Mouse (Mus musculus): Measurements from ENCODE around the gene Ccdc73. TPM values are rescaled to one million over a fixed set of nuclear protein-coding genes. Genes with fewer than 3 reads are reported as not detected.

Gene Ccdc73
- polyA plus RNA-seq, 1 experiment from 2014 or later, result 5.8 TPM

DNA sequence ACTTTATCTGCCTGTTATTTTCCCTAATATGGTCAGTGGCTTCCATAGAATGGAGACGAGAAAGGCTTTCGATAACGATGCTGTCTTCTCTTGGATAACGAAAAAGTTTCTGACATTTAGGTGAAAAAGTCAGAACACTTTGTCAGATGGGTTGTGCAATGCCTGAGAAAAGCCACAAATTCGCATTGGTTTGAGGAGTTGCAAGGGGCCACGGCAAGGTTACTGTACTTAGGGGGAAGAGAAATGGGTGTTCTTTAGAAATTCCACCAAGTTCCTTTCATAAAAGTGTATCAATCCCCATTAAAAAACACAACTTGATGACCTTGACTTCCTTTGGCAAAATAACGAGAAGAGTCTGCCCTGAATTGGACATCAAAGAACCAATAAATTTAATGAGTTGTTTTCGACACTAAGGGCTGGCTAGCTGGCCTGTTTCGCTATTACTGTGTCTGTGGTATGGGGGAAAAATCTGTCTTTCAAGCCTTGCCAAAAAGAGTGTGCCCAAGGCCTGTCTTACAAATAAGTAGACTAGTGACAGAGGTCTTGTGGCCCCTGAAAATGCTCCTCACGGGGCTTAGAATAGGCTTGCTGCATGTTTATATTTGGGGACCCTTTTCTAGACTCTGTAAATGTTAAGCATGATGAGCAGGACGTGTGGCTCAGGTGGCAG lies 168.9 kb downstream of the Ccdc73 start:
- DNase-seq, result peak; percentile 23
- Histone ChIP-seq H3K4me2 (no peak overlapping the region), H3K9ac (no peak overlapping the region), H3K4me3 (ENCODE audit: low read depth, low read length) (no peak overlapping the region), H3K36me3 (ENCODE audit: insufficient read depth) (no peaks in the 10 kb centered on the region), H3K4me1 (ENCODE audit: insufficient read depth) (no peaks in the 10 kb centered on the region), H3K27me3 (ENCODE audit: insufficient read depth, low read length) (no peaks in the 10 kb centered on the region), H3K9me3 (ENCODE audit: low read depth, low read length) (no peaks in the 10 kb centered on the region), H3K27ac (ENCODE audit: low read depth) (no peak overlapping the region)
- 0 out of 2 replicates have a peak, but pooled peaks have one; percentile 8 for ATAC-seq (ENCODE audit: insufficient read depth)
- 52% methylated on average over 11 of the region's 11 CpGs for WGBS
- no peak for TF ChIP-seq CTCF (IDR thresholded peaks at IDR 0.05; ENCODE audit: low read depth)

DNA sequence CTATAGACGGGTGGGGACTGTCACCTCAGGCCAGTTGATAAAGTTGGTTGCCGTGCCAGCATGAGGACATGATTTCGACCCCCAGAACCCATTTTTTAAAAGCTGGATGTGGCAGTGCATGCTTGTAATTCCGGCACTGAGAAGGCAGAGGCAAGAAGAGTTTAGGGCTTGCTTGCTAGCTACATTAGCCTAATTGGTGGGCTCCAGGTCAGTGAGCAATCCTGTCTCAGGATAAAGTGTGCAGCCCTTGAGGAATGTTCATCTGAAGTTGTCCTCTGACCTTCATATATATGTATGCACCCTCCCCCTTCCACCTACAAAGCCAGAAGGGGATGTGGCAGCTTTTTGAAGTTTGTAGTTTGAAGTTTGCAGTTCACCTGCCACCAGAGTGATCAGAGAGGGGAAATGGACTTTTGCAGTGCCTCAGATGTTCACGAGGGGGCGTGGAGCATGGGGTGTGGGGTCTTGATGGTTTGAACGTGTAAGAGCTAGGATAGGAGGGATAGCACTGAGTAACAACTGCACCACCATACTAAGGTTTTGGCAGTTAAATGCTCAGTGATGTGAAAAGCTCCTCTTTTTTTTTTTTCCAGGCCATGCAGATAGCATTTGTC lies 170.5 kb downstream of the Ccdc73 start:
- WGBS, result 72% methylated on average over 7 of the region's 7 CpGs
- no peak for DNase-seq

DNA sequence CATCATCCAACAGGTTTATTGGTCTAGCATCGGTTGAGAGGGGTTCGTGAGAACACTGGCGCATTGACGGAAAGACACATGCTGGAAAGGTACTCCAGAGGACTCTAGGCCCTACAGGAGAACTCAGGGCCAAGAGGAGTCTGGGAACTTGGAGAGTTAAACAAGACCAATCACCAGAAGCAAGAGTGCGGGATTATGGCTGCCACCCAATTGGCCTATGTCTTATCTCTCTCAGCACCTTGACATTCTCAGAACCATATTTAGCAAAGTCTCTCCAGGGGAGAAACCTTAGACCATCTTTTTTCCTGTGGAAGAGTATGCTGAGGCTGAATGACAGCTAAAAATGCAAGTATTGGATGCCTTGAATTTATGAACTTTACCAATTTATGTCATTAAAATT lies 171.3 kb downstream of the Ccdc73 start:
- 90% methylated on average over 5 of the region's 5 CpGs for WGBS

More for the DNA sequence above, 170.5 kb downstream of the Ccdc73 start:
- no peaks in the 10 kb centered on the region for H3K36me3 ChIP-seq (ENCODE audit: insufficient read depth)
- H3K9me3 ChIP-seq (ENCODE audit: low read depth, low read length), result no peaks in the 10 kb centered on the region
- no peak for TF ChIP-seq CTCF (IDR thresholded peaks at IDR 0.05; ENCODE audit: low read depth)
- H3K4me1 ChIP-seq (ENCODE audit: insufficient read depth), result no peaks in the 10 kb centered on the region
- no peak for ATAC-seq (ENCODE audit: insufficient read depth)
- no peak overlapping the region for H3K27ac ChIP-seq (ENCODE audit: low read depth)
- H3K4me2 ChIP-seq, result no peak overlapping the region
- H3K4me3 ChIP-seq (ENCODE audit: low read depth, low read length), result no peak overlapping the region
- H3K9ac ChIP-seq, result no peak overlapping the region
- H3K27me3 ChIP-seq (ENCODE audit: insufficient read depth, low read length), result no peaks in the 10 kb centered on the region

DNA sequence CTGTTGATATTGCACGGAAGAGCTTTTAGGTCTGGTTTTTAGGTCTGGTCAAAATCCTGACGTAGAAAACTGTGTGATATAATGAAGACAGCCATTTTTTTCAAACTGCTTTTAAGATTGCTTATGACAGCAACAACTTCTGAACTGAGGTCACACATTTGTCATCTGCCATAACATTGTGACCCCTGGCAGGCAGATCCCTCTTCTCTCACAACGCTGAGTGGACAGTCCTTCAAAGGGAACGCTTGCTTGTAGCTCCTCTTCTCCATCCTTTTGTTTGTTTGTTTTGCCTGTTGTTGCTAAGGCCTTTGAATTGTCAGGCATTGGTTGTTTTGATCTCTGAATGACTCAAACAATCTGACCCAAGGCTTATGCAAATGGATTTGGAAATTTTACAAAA lies 173.3 kb downstream of the Ccdc73 start:
- Histone ChIP-seq H3K4me1 (ENCODE audit: insufficient read depth) (no peaks in the 10 kb centered on the region), H3K9me3 (ENCODE audit: low read depth, low read length) (no peaks in the 10 kb centered on the region), H3K9ac (no peak overlapping the region), H3K27ac (ENCODE audit: low read depth) (no peak overlapping the region), H3K36me3 (ENCODE audit: insufficient read depth) (no peaks in the 10 kb centered on the region), H3K4me2 (no peak overlapping the region), H3K27me3 (ENCODE audit: insufficient read depth, low read length) (no peaks in the 10 kb centered on the region), H3K4me3 (ENCODE audit: low read depth, low read length) (no peak overlapping the region)
- ATAC-seq (ENCODE audit: insufficient read depth), result no peak
- TF ChIP-seq CTCF (IDR thresholded peaks at IDR 0.05; ENCODE audit: low read depth), result no peak
- 48% methylated on average over 4 of the region's 4 CpGs for WGBS
- DNase-seq, result no peak

More for the DNA sequence above, 171.3 kb downstream of the Ccdc73 start:
- TF ChIP-seq CTCF (IDR thresholded peaks at IDR 0.05; ENCODE audit: low read depth), result no peak
- Histone ChIP-seq H3K36me3 (ENCODE audit: insufficient read depth) (no peaks in the 10 kb centered on the region), H3K9me3 (ENCODE audit: low read depth, low read length) (no peaks in the 10 kb centered on the region), H3K27me3 (ENCODE audit: insufficient read depth, low read length) (no peaks in the 10 kb centered on the region), H3K4me1 (ENCODE audit: insufficient read depth) (no peaks in the 10 kb centered on the region), H3K9ac (no peak overlapping the region), H3K4me3 (ENCODE audit: low read depth, low read length) (no peak overlapping the region), H3K27ac (ENCODE audit: low read depth) (no peak overlapping the region), H3K4me2 (no peak overlapping the region)
- DNase-seq (no peak), ATAC-seq (ENCODE audit: insufficient read depth) (no peak)

DNA sequence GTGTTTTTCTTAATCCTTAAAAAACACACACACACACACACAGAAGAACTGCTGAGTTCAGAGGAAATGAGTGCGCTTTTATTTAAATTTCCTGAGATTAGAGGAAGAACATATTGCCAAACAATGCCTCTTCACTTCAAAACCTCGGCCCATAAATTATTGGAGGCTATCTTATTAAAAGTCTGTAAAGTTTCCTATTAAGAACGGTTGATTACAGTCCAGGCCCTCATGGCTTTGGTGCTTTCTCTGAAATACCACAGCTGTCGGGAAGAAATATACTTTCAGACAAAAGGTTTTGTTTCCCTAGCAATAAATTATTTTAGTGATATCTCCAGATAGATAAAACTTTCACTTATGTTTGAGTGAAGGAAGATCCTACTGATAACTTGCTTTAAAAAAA lies 175.5 kb downstream of the Ccdc73 start:
- Histone ChIP-seq H3K27ac (ENCODE audit: low read depth) (no peak overlapping the region), H3K27me3 (ENCODE audit: insufficient read depth, low read length) (no peaks in the 10 kb centered on the region), H3K4me2 (no peak overlapping the region), H3K4me3 (ENCODE audit: low read depth, low read length) (no peak overlapping the region), H3K9ac (no peak overlapping the region), H3K4me1 (ENCODE audit: insufficient read depth) (no peaks in the 10 kb centered on the region), H3K9me3 (ENCODE audit: low read depth, low read length) (no peaks in the 10 kb centered on the region), H3K36me3 (ENCODE audit: insufficient read depth) (no peaks in the 10 kb centered on the region)
- 45% methylated on average over 4 of the region's 4 CpGs for whole genome bisulfite sequencing
- ATAC-seq (ENCODE audit: insufficient read depth) (no peak), DNase-seq (no peak)
- no peak for TF ChIP-seq CTCF (IDR thresholded peaks at IDR 0.05; ENCODE audit: low read depth)

DNA sequence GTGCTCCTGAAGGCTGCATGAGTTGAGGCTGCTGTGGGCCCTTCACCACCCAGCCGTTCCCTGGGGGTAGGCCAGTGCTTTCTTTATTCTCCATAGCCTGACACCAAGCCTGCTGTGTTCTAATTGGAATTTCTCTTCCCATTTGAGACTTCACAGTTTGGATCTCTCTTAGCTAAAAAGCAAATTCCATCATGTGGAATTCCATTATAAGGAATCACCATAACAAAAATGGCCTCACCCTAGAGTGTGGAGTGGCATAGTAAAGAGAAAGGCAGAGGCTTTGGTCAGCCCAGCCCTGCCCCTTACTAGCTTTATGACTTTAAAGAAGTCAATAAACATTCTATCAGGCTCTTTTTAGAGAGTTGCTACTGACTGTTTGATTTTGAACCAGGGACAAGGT lies 180.7 kb downstream of the Ccdc73 start:
- ATAC-seq (ENCODE audit: insufficient read depth) (no peak), DNase-seq (no peak)
- no peak overlapping the region for H3K4me3 ChIP-seq (ENCODE audit: low read depth, low read length)
- 42% methylated on average over 1 of the region's 1 CpGs for WGBS
- no peak overlapping the region for H3K4me2 ChIP-seq
- H3K9me3 ChIP-seq (ENCODE audit: low read depth, low read length), result no peaks in the 10 kb centered on the region
- H3K4me1 ChIP-seq (ENCODE audit: insufficient read depth), result no peaks in the 10 kb centered on the region
- no peak overlapping the region for H3K27ac ChIP-seq (ENCODE audit: low read depth)
- no peak for TF ChIP-seq CTCF (IDR thresholded peaks at IDR 0.05; ENCODE audit: low read depth)
- H3K36me3 ChIP-seq (ENCODE audit: insufficient read depth), result no peaks in the 10 kb centered on the region
- H3K9ac ChIP-seq, result no peak overlapping the region
- H3K27me3 ChIP-seq (ENCODE audit: insufficient read depth, low read length), result 0 out of 2 replicates have a peak, but pooled peaks cover 4% of the 10 kb centered on the region

DNA sequence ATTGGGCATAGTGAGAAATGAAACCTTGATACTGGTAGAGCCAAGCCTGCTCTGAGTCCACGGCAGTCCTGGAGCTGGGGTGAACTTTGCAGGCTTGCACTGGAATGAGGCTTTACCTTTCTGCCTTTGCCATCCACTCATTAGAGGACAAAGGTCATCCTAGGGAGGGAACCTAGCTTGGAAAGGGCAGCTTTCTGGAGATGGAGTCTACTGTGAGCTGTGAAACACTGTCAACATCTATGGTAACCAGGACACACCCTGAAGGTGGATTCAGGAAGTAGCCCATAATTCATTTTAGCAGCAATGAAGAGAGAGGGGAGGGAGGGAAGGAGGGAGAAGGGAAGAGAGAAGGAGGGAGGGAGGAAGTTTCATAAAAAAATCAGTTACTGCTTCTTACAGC lies 187.9 kb downstream of the Ccdc73 start:
- Histone ChIP-seq H3K4me2 (no peak overlapping the region), H3K4me1 (ENCODE audit: insufficient read depth) (no peaks in the 10 kb centered on the region), H3K36me3 (ENCODE audit: insufficient read depth) (no peaks in the 10 kb centered on the region), H3K9ac (no peak overlapping the region), H3K4me3 (ENCODE audit: low read depth, low read length) (no peak overlapping the region), H3K27ac (ENCODE audit: low read depth) (no peak overlapping the region), H3K9me3 (ENCODE audit: low read depth, low read length) (no peaks in the 10 kb centered on the region), H3K27me3 (ENCODE audit: insufficient read depth, low read length) (0 out of 2 replicates have a peak, but pooled peaks cover 4% of the 10 kb centered on the region)
- TF ChIP-seq CTCF (IDR thresholded peaks at IDR 0.05; ENCODE audit: low read depth), result no peak
- WGBS, result 65% methylated on average over 1 of the region's 1 CpGs
- DNase-seq (no peak), ATAC-seq (ENCODE audit: insufficient read depth) (no peak)
